Mouse (Mus musculus) kidney, postnatal 0 days (tissue): Measurements from ENCODE around the gene Lrrc4. TPM values are rescaled to one million over a fixed set of nuclear protein-coding genes. Genes with fewer than 3 reads are reported as not detected.

Experiments used
- ATAC-seq: fragments of 200-750 bp; cut with Nextera tagmentation; replicated peaks from 2 replicates; pipeline ENCODE4 v1.8.0; 2017; ENCODE audit warnings: low read depth, moderate number of reproducible peaks, moderate TSS enrichment, moderate library complexity; ENCODE audit not compliant: low FRiP score
- DNase-seq: peaks from one replicate; pipeline ENCODE4 v3.0.0-alpha.2; 2016; ENCODE audit warnings: low spot score
- H3K27ac ChIP-seq: fragments of 300-500 bp; sonication (generic); 2 replicates; pipeline ENCODE4 v1.5.1; 2014; ENCODE audit warnings: mild to moderate bottlenecking
- H3K27me3 ChIP-seq: fragments of 300-500 bp; sonication (generic); 2 replicates; pipeline ENCODE4 v1.6.1; 2014; ENCODE audit warnings: low read length, mixed read lengths; ENCODE audit not compliant: insufficient read depth
- H3K36me3 ChIP-seq: fragments of 300-500 bp; sonication (generic); 2 replicates; pipeline ENCODE4 v1.6.1; 2014; ENCODE audit warnings: low read length, mixed read lengths; ENCODE audit not compliant: insufficient read depth
- H3K4me1 ChIP-seq: fragments of 300-500 bp; sonication (generic); replicated peaks from 2 replicates; pipeline ENCODE4 v1.6.1; 2014; ENCODE audit warnings: antibody characterized with exemption, low read length, mixed read lengths; ENCODE audit not compliant: insufficient read depth
- H3K4me2 ChIP-seq: fragments of 300-500 bp; sonication (generic); 2 replicates; pipeline ENCODE4 v1.6.1; 2014; ENCODE audit warnings: mild to moderate bottlenecking, low read length, moderate library complexity, mixed read lengths
- H3K4me3 ChIP-seq: fragments of 300-500 bp; sonication (generic); replicated peaks from 2 replicates; pipeline ENCODE4 v1.5.1; 2014; ENCODE audit warnings: low read depth, low read length
- H3K9ac ChIP-seq: fragments of 300-500 bp; sonication (generic); 2 replicates; pipeline ENCODE4 v1.6.1; 2014; ENCODE audit warnings: low read depth, low read length
- H3K9me3 ChIP-seq: fragments of 300-500 bp; sonication (generic); replicated peaks from 2 replicates; pipeline ENCODE4 v1.6.1; 2016; ENCODE audit warnings: low read length, inconsistent platforms, mixed read lengths
- CTCF ChIP-seq: IDR thresholded peaks from 2 replicates; pipeline ENCODE4 v1.5.1; 2016; ENCODE audit warnings: antibody characterized with exemption, low read depth, mild to moderate bottlenecking, moderate library complexity
- WGBS: fragments of 180-500 bp; shearing (Covaris S2); extraction: QIAGEN DNeasy Blood & Tissue Kit; methylation state at CpG from one replicate; pipeline ENCODE4 v1.1.7; 2014; 5-methylcytosine and 5-hydroxymethylcytosine counted together
- polyA plus RNA-seq: library from polyadenylated mRNA; unstranded; fragments of >200 nt; fragmentation: Nextera tagmentation; extraction: Ambion mirVana; gene quantifications from 2 replicates; pipeline ENCODE4 v1.2.1, GENCODE M21; 2015

The Lrrc4 gene
- 0.66 and 0.80 TPM in 2 replicates for polyA plus RNA-seq

GRCm38 (mm10) chr6:28831011-28831853 lies at the start of gene Lrrc4:
Gene Lrrc4, minus strand, starts transcription at chr6:28831747.
- Histone ChIP-seq H3K4me1 (no peaks in the 10 kb centered on the region), H3K27me3 (no peaks in the 10 kb centered on the region), H3K36me3 (no peaks in the 10 kb centered on the region), H3K4me2 (peak within 1 kb of the TSS; percentile 100), H3K4me3 (peak within 1 kb of the TSS; percentile 62), H3K9me3 (no peaks in the 10 kb centered on the region), H3K27ac (no peak within 1 kb of the TSS), H3K9ac (peak within 1 kb of the TSS; percentile 66)
- no peak for ATAC-seq
- no peak for DNase-seq
- 46% methylated on average over 27 of the region's 27 CpGs for WGBS
- no peak for TF ChIP-seq CTCF

- ATAC-seq, result no peak
- Histone ChIP-seq H3K27me3 (no peaks in the 10 kb centered on the region), H3K36me3 (peaks cover 25% of the 10 kb centered on the region), H3K4me3 (no peak overlapping the region), H3K27ac (no peak overlapping the region), H3K4me1 (0 out of 2 replicates have a peak, but pooled peaks cover 3% of the 10 kb centered on the region), H3K9ac (no peak overlapping the region), H3K4me2 (no peak overlapping the region), H3K9me3 (no peaks in the 10 kb centered on the region)
- 66% methylated on average over 4 of the region's 4 CpGs for WGBS
- no peak for TF ChIP-seq CTCF
- no peak for DNase-seq
These were observed 49.4 kb upstream of the Lrrc4 start for GRCm38 (mm10) chr6:28880909-28881308.

- Histone ChIP-seq H3K9me3 (no peaks in the 10 kb centered on the region), H3K27me3 (no peaks in the 10 kb centered on the region), H3K4me1 (0 out of 2 replicates have a peak, but pooled peaks cover 3% of the 10 kb centered on the region), H3K36me3 (peaks cover 13% of the 10 kb centered on the region; the same call in 1 of the 2 replicates), H3K4me2 (no peak overlapping the region), H3K4me3 (no peak overlapping the region), H3K27ac (no peak overlapping the region), H3K9ac (no peak overlapping the region)
- no peak for TF ChIP-seq CTCF
- no peak for ATAC-seq
- WGBS, result 76% methylated on average over 8 of the region's 8 CpGs
- no peak for DNase-seq
These were observed 47.8 kb upstream of the Lrrc4 start for GRCm38 (mm10) chr6:28879315-28879714.

- no peak for TF ChIP-seq CTCF
These were observed 46.6 kb upstream of the Lrrc4 start for GRCm38 (mm10) chr6:28877945-28878666.

GRCm38 (mm10) chr6:28876492-28876891 lies 44.9 kb upstream of the Lrrc4 start:
- ATAC-seq (no peak), DNase-seq (no peak)
- H3K9ac ChIP-seq, result no peak overlapping the region
- H3K4me3 ChIP-seq, result no peak overlapping the region
- H3K4me2 ChIP-seq, result no peak overlapping the region
- 78% methylated on average over 3 of the region's 3 CpGs for WGBS
- H3K36me3 ChIP-seq, result 0 out of 2 replicates have a peak, but pooled peaks cover 3% of the 10 kb centered on the region
- no peaks in the 10 kb centered on the region for H3K27me3 ChIP-seq
- H3K4me1 ChIP-seq, result 0 out of 2 replicates have a peak, but pooled peaks cover 13% of the 10 kb centered on the region
- TF ChIP-seq CTCF, result no peak
- no peak overlapping the region for H3K27ac ChIP-seq
- no peaks in the 10 kb centered on the region for H3K9me3 ChIP-seq

More at GRCm38 (mm10) chr6:28877945-28878666, 46.6 kb upstream of the Lrrc4 start:
- no peak overlapping the region for H3K9ac ChIP-seq
- H3K4me2 ChIP-seq, result no peak overlapping the region
- 39% methylated on average over 7 of the region's 7 CpGs for WGBS
- no peaks in the 10 kb centered on the region for H3K27me3 ChIP-seq
- no peak overlapping the region for H3K27ac ChIP-seq
- ATAC-seq, result no peak
- H3K9me3 ChIP-seq, result no peaks in the 10 kb centered on the region
- H3K4me1 ChIP-seq, result 0 out of 2 replicates have a peak, but pooled peaks cover 13% of the 10 kb centered on the region
- no peak for DNase-seq
- peaks cover 4% of the 10 kb centered on the region; the same call in 1 of the 2 replicates for H3K36me3 ChIP-seq
- H3K4me3 ChIP-seq, result no peak overlapping the region

- H3K36me3 ChIP-seq, result 0 out of 2 replicates have a peak, but pooled peaks cover 3% of the 10 kb centered on the region
- DNase-seq (no peak), ATAC-seq (no peak)
- H3K9ac ChIP-seq, result no peak overlapping the region
- WGBS, result 57% methylated on average over 1 of the region's 1 CpGs
- H3K4me3 ChIP-seq, result no peak overlapping the region
- H3K9me3 ChIP-seq, result no peaks in the 10 kb centered on the region
- no peaks in the 10 kb centered on the region for H3K27me3 ChIP-seq
- H3K4me1 ChIP-seq, result 0 out of 2 replicates have a peak, but pooled peaks cover 13% of the 10 kb centered on the region
- no peak for TF ChIP-seq CTCF
- H3K4me2 ChIP-seq, result no peak overlapping the region
- H3K27ac ChIP-seq, result no peak overlapping the region
These were observed 43.8 kb upstream of the Lrrc4 start for GRCm38 (mm10) chr6:28875333-28875732.
